Mouse (Mus musculus) thymus, postnatal 4 days (tissue): ENCODE measurements at regions not wholly inside any gene's neighbourhood (a gene's known extent, or its start where the extent isn't known, plus 50 kb on each side); places are given as distances from the start of the nearest gene placed in this dataset.

Source experiments
- DNase-seq: peaks from one replicate; pipeline ENCODE4 v3.0.0; 2021

DNA sequence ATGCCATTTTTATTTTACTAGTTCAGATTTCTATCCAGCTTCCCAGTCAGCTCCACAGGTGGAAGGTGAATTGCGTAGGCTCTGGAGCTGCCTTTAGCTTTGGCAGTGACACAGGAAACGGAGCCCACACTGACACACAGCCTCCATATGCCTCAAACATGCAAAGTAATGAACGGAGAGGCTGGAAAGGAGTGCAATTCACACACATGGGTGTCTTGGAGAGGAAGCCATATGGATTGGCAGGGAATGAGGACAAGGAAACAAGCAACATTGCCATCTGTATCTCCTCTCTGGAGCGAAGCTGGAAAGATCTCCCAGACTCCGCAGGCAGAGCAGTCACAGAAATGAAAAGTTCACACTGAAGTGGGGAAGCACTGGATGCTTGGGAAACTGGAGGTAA lies 201.6 kb upstream of the 4930452B06Rik start:
- DNase-seq, result no peak

DNA sequence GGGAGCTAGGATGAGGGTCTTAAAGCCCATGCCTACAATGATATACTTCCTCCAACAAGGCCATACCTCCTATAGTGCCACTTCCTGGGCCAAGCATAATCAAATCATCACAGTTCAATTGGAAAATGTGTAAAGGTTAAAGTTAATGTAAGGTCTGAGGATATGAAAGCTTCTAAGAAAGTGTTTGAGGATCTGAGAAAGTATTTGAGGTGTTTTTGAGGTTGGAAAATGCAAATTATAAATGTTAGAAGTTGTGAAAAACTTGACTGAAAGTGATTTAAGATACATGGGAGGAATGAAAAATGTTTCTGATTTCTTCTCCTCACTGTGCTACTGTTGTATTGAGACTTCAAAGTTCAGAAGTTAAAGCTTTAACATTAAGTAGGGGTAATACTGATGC lies 185.5 kb upstream of the 4930452B06Rik start:
- DNase-seq, result no peak

DNA sequence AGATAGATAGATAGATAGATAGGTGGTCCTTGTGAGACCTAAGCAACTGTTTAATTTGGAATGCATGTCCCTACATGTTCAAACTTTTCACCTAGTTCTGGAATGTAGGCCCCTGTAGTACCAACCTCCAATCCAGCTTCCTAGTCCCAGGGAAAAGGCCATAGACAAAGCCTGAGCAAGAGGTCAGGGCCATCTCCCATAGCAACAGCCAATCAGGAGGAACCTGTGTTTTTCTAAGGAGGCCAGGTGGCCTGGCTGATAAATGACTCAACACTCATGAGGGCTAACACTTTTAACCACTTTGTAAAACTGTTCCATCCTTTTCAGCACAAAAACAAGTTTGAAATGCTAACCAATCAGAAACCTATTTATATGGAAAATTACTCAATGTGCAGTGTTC lies 184.2 kb upstream of the 4930452B06Rik start:
- DNase-seq, result no peak

- DNase-seq, result no peak
Observed at GRCm38 (mm10) chr14:8833516-8833915, 167.5 kb upstream of the 4930452B06Rik start.

DNA sequence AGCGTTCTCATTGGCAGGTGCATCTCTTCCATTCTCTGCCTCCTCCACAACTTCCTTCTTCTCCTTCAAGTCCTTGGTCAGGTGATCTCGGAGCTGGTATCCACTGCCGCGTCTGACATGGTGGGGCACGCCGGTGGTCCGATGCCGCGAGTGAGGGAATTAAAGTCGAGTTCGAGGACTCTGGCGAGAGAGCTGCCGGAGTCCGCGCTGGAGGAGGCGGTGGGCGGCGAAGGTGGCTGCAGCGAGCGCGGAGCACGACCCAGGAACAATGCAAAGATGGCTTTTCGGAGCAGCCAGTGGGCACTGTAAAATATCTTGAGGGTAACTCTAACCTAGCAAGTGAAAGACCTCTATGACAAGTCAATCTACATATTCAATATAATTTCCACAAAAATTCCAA lies 134.2 kb upstream of the 4930452B06Rik start:
- peak; percentile 12 for DNase-seq

- DNase-seq, result no peak
Observed at GRCm38 (mm10) chr14:8789348-8789747, 123.3 kb upstream of the 4930452B06Rik start.

- DNase-seq, result no peak
Observed at GRCm38 (mm10) chr14:8760541-8760940, 94.5 kb upstream of the 4930452B06Rik start.

DNA sequence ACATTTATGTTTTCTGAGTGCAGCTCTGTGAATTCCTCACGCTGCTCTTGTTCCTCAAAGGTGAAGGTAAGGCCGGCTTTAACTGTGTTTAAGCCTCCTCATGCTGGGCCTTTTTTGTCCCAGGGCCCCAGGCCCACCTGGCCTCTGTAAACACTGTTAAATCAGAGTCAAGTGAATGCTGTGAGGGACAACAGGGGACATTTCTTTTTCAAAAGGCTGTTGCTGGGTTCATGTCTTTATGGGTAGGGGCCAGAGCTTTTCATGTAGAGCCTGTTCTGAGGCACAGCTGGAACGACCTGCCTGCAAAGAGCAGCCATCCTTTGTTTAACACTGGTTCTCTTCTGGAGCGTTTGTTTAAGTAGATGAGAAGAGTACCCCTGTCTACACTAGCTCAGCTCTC lies 70.8 kb upstream of the 4930452B06Rik start:
- DNase-seq, result no peak

DNA sequence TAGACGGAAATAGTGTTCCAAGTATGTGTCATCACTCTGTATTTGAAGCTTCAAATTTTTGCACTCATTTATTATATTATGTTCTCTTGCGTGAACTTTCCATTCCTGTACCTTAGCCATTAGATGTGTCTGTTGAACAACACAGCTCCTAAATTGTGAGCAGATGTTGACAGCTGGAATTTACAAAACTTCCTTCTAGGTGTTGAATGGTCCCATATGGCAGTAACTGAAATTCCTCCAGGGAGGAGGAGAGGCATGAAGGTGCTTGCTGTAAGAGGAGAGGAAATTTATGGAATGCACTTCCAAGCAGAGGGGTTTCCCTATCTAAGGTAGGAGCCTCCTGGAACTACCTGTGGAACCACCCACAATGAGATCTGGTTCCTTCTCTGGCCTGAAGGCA lies 67.2 kb upstream of the 4930452B06Rik start:
- DNase-seq, result no peak

DNA sequence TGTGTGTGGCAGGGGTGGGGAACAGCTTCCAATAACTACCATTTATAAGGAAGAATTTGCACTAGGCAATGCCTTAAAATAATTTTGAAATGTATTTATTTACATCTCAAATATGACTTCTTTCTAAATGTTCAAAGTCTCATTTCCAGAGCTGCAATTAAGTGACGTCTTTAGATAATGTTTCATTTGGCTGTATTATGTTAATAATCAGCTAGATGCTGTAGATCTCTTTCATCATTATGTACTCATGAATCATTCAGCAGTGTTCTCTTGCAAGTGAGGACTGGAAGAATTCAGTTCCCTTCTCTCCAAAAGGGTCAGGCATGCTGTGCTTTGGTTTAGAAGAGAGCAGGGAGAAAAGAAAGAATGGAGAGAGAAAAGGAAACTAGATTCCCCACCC lies 61.3 kb upstream of the 4930452B06Rik start:
- no peak for DNase-seq
